Mouse (Mus musculus) hindbrain, embryonic 12.5 days (tissue): ENCODE data around the gene Fgd3. TPM values are rescaled to one million over a fixed set of nuclear protein-coding genes. Genes with fewer than 3 reads are reported as not detected.

ENCODE experiments used
- ATAC-seq: fragments of 200-750 bp; cut with Nextera tagmentation; 2 replicates; pipeline ENCODE4 v1.8.0; 2017; ENCODE audit warnings: moderate TSS enrichment; ENCODE audit not compliant: low FRiP score
- H3K27ac ChIP-seq: fragments of 300-500 bp; sonication (generic); 2 replicates; pipeline ENCODE4 v1.5.1; 2016; ENCODE audit warnings: mild to moderate bottlenecking
- H3K27me3 ChIP-seq: fragments of 300-500 bp; sonication (generic); 2 replicates; pipeline ENCODE4 v1.6.1; 2016; ENCODE audit warnings: mild to moderate bottlenecking
- H3K36me3 ChIP-seq: fragments of 300-500 bp; sonication (generic); 2 replicates; pipeline ENCODE4 v1.6.1; 2016; ENCODE audit warnings: mild to moderate bottlenecking
- H3K4me1 ChIP-seq: fragments of 300-500 bp; sonication (generic); 2 replicates; pipeline ENCODE4 v1.6.1; 2016
- H3K4me2 ChIP-seq: fragments of 300-500 bp; sonication (generic); replicated peaks from 2 replicates; pipeline ENCODE4 v1.6.1; 2016; ENCODE audit warnings: mild to moderate bottlenecking
- H3K4me3 ChIP-seq: fragments of 300-500 bp; sonication (generic); 2 replicates; pipeline ENCODE4 v1.5.1; 2016; ENCODE audit warnings: mild to moderate bottlenecking
- H3K9ac ChIP-seq: fragments of 300-500 bp; sonication (generic); 2 replicates; pipeline ENCODE4 v1.6.1; 2016; ENCODE audit warnings: mild to moderate bottlenecking, moderate library complexity
- H3K9me3 ChIP-seq: fragments of 300-500 bp; sonication (generic); replicated peaks from 2 replicates; pipeline ENCODE4 v1.6.1; 2016; ENCODE audit warnings: mild to moderate bottlenecking
- WGBS: fragments of 180-500 bp; shearing (Covaris S2); methylation state at CpG from one replicate; pipeline ENCODE4 v1.1.7; 2016; 5-methylcytosine and 5-hydroxymethylcytosine counted together
- polyA plus RNA-seq: library from polyadenylated mRNA; unstranded; fragments of >200 nt; fragmentation: Nextera tagmentation; extraction: Ambion mirVana; gene quantifications from 2 replicates; pipeline ENCODE4 v1.2.1, GENCODE M21; 2016

The Fgd3 gene
- polyA plus RNA-seq, 1 experiment from 2014 or later: 1.1 TPM

DNA sequence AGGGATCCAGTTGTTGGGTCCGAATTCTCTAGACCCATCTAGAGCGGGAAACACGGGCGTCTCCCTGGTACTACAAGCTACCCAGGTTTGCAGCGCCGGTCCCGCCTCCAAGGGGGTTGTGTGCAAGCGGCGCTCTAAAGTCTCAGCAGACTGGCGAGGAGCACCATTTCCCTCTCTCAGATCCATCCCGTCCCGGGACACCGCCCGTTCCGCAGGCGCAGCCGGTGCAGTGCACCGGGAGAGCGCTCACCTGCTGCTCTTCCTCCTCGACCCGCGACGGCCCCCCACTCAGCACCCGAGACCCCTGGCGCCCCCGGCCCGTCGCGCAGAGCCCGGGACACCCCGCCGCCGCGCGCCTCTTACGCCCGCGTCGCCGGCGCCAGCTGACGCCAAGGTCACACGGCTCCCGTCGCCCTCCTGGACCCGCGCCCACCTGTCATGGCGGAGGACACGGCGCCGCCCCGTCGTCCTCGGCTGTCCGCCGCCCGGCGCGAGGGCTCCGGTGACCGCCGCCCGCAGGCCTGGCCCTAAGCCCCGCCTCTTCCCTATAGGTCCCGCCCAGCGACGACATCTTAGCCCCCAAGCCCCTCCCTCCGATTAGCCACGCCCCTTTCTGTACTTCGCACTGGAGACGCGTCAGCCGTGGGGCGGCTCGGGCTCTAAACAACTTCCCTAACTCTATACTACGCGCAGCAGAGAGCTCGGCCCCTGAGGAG lies 104.4 kb downstream of the Fgd3 start, which contains the start of gene Card19:
Gene Card19 (minus strand): TSS at position 534 of the 716 bp plus-strand sequence.
- H3K4me1 ChIP-seq: peaks cover 28% of the 10 kb centered on the region
- no peak within 1 kb of the TSS for H3K27ac ChIP-seq
- peak; percentile 82 for ATAC-seq
- H3K4me2 ChIP-seq: peak within 1 kb of the TSS; percentile 90
- H3K9me3 ChIP-seq: no peaks in the 10 kb centered on the region
- H3K27me3 ChIP-seq: peaks cover 36% of the 10 kb centered on the region
- H3K9ac ChIP-seq: peak within 1 kb of the TSS; percentile 77
- WGBS: 2% methylated on average over 63 of the region's 78 CpGs
- peak within 1 kb of the TSS; percentile 71 for H3K4me3 ChIP-seq
- H3K36me3 ChIP-seq: no peaks in the 10 kb centered on the region

DNA sequence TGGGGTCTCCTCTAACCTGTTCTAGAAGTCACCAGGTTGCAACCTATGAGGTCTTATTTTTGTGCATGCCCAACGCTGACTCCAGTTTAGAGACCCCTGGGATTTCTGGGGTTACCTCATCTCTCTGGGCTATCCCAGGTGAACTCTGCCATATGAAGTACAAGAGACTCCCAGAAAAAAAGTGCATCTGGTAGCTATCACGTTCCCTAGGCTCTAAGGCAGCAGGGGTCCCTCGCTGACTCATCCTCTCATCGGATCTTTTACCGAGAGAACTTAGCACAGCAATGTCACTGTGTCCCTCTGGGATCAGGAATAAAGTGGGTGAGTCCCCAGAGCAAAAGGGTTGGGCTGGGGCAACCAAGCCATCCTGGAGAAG lies 105.0 kb downstream of the Fgd3 start:
- H3K4me3 ChIP-seq: peak overlapping the region; percentile 71
- H3K4me2 ChIP-seq: peak overlapping the region; percentile 90
- H3K9me3 ChIP-seq: no peaks in the 10 kb centered on the region
- WGBS: 9% methylated on average over 5 of the region's 5 CpGs
- ATAC-seq: no peak; the same call in 1 of the 2 replicates
- peak overlapping the region; percentile 77 for H3K9ac ChIP-seq
- no peak overlapping the region for H3K27ac ChIP-seq
- H3K4me1 ChIP-seq: peaks cover 28% of the 10 kb centered on the region
- no peaks in the 10 kb centered on the region for H3K36me3 ChIP-seq
- H3K27me3 ChIP-seq: peaks cover 33% of the 10 kb centered on the region

DNA sequence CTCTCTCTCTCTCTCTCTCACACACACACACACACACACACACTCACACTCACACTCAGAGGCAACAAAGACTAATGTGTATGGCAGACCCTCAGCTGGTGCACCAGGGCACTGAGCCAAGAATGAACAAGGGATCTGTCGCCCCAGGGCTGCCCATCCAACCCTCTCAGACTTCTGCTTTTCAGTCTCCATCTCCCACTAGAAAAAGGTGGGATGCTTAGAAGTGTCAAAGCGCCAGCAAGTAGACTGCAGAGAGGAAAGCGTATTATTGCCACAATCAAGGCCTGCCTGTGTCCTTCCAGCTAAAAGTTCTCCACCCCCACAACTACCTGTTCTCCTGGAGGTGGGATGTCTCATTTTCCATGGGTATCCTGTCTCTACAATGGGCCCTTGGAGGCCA lies 105.7 kb downstream of the Fgd3 start:
- H3K4me1 ChIP-seq: peaks cover 28% of the 10 kb centered on the region
- 80% methylated on average over 3 of the region's 3 CpGs for WGBS
- no peak overlapping the region for H3K4me3 ChIP-seq

DNA sequence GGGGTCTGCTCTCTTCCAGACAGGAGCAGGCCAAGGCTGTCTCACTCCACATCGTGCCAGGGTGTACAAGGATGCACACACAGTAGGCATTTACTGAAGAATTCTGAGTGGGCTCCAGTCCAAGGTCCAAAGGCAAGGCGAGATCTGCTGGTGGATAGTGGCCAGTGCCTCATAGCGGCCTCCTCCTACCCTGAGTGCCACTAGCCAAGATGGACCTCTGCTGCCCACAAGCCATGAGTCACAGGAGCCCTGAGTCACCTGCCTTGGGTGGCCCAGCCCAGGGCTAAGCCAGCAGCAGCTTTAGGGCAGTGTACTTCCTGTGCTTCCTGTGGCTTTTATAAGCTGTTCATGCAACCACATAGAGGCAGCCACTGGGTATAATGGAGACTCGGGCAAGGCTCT lies 106.6 kb downstream of the Fgd3 start:
- Histone ChIP-seq H3K27ac (no peak overlapping the region), H3K4me2 (no peak overlapping the region), H3K36me3 (no peaks in the 10 kb centered on the region), H3K4me1 (peaks cover 31% of the 10 kb centered on the region), H3K4me3 (no peak overlapping the region), H3K9me3 (no peaks in the 10 kb centered on the region), H3K9ac (no peak overlapping the region), H3K27me3 (peaks cover 29% of the 10 kb centered on the region)
- no peak for ATAC-seq
- WGBS: 58% methylated on average over 4 of the region's 4 CpGs

More for the DNA sequence above, 105.7 kb downstream of the Fgd3 start:
- Histone ChIP-seq H3K27ac (no peak overlapping the region), H3K9me3 (no peaks in the 10 kb centered on the region), H3K27me3 (peaks cover 29% of the 10 kb centered on the region), H3K4me2 (peak overlapping the region; percentile 90), H3K36me3 (no peaks in the 10 kb centered on the region), H3K9ac (no peak overlapping the region)
- ATAC-seq: no peak

DNA sequence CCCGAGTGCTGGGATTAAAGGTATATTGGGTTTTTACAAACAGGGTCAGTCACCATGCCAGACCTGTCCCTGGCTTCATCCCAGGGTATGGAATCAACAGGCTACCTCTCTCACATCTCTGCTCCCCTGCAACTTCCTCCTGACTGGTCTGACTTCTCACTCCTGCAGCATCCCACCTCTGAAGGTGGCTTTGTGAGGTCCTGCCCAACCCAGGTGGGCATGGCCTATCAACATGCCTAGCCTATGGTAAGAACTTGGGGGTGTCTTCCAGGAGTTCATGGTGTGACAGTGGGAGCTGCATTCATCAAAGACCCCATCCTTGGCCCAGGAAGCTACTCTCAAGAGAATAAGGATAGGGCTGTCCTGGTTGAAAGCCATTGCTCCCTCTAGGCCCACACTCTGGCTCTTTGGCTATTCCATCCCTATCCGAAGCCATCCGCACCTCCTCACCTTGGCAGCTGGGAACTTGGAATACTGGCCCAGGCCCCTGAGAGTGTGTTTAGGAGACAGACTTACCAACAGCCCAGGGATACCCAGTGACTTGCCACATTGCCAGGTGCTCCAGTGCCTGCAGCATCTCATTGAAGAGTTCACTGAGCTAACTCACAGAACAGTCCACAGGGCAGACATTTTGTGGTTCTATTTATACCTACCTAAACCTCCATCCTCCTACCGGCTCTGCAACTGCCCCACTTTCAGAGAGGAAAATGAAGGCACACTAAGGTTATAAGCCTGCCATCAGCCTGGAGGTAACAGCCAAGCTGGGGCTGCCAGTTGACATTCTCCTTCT lies 107.2 kb downstream of the Fgd3 start:
- peaks cover 31% of the 10 kb centered on the region for H3K4me1 ChIP-seq

More for the DNA sequence above, 107.2 kb downstream of the Fgd3 start:
- H3K36me3 ChIP-seq: no peaks in the 10 kb centered on the region
- no peak overlapping the region for H3K4me2 ChIP-seq
- H3K27ac ChIP-seq: no peak overlapping the region
- H3K9ac ChIP-seq: no peak overlapping the region
- H3K9me3 ChIP-seq: no peaks in the 10 kb centered on the region
- ATAC-seq: no peak
- WGBS: 79% methylated on average over 4 of the region's 4 CpGs
- H3K27me3 ChIP-seq: peaks cover 26% of the 10 kb centered on the region
- H3K4me3 ChIP-seq: no peak overlapping the region

Other genes with a start within 250 kb of the Fgd3 start
- 16.0 and 16.2 TPM in 2 replicates for gene Wnk2, start 172.3 kb downstream of the Fgd3 start, polyA plus RNA-seq
- gene Ninj1, start 132.8 kb downstream of the Fgd3 start, polyA plus RNA-seq: 26.5 and 28.1 TPM in 2 replicates
- 34.8 and 36.8 TPM in 2 replicates for gene Card19, start 104.3 kb downstream of the Fgd3 start, polyA plus RNA-seq
- gene Susd3, start 71.6 kb downstream of the Fgd3 start, polyA plus RNA-seq: 0.47 and 0.96 TPM in 2 replicates
- gene Bicd2, start 21.3 kb upstream of the Fgd3 start, polyA plus RNA-seq: 40.7 and 44.2 TPM in 2 replicates
- 16.5 and 17.3 TPM in 2 replicates for gene Ippk, start 100.9 kb upstream of the Fgd3 start, polyA plus RNA-seq
- 0.79 and 1.3 TPM in 2 replicates for gene Tes3-ps, start 173.0 kb upstream of the Fgd3 start, polyA plus RNA-seq
- gene Ecm2, start 184.5 kb upstream of the Fgd3 start, polyA plus RNA-seq: 1.4 TPM in 2 replicates
- gene Aspn, start 224.1 kb upstream of the Fgd3 start, polyA plus RNA-seq: 3.0 and 4.8 TPM in 2 replicates